Mouse (Mus musculus): Measurements from ENCODE around the gene Nell1. TPM values are rescaled to one million over a fixed set of nuclear protein-coding genes. Genes with fewer than 3 reads are reported as not detected.

Gene Nell1
- total RNA-seq, 2 experiments from 2014 or later, result 50.5 to 50.6 TPM

- DNase-seq (ENCODE audit: extremely low spot score in 1 of 2, low spot score in 1 of 2), result peak; percentile 60 to 66
These were observed 267.1 kb downstream of the Nell1 start for GRCm38 (mm10) chr7:50241634-50242273.

DNA sequence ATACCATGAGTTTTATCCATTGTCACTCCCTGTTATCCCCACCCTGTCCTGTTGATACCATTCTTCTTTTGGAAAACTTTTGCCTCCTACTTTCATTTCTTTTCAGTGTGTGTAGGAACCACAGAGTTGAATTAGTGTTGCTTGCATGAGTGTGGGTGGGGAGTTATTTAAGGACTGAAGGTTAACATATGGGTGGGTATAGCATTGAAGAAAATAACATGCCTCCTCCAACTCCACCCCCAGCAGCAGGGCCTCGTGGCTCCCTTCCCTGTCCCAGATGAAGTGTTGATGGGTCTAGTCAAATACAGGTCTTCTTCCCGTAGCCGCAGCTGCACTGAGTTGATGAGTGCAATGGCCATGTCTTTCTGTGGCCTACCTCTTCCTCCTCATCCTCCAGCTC lies 278.5 kb downstream of the Nell1 start:
- DNase-seq (ENCODE audit: extremely low spot score in 1 of 2, low spot score in 1 of 2), result no peak

- no peak for DNase-seq (ENCODE audit: extremely low spot score in 1 of 2, low spot score in 1 of 2)
These were observed 285.4 kb downstream of the Nell1 start for GRCm38 (mm10) chr7:50260016-50260415.

GRCm38 (mm10) chr7:50295508-50295907 lies 320.8 kb downstream of the Nell1 start:
- DNase-seq (ENCODE audit: extremely low spot score in 1 of 2, low spot score in 1 of 2), result no peak

DNA sequence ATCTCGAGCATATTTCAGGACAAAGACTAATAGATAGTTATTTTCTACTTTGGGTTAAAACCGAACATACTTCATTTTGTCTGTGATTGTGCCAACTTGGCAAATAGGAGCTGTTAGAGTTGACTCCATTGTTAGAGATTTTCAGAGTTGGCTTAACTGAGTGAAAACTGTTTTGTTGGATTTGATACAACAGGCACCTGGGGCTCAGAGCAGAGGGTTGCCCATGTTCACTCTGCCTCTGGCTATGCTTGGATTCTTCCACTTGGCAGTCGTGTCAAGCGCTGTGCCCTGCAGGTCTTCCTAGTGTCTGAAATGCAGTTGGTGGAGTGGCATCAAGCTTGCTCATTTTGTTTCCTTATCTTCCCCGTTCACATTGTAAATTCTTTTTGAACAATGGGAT lies 363.6 kb downstream of the Nell1 start:
- DNase-seq (ENCODE audit: extremely low spot score in 1 of 2, low spot score in 1 of 2), result no peak

DNA sequence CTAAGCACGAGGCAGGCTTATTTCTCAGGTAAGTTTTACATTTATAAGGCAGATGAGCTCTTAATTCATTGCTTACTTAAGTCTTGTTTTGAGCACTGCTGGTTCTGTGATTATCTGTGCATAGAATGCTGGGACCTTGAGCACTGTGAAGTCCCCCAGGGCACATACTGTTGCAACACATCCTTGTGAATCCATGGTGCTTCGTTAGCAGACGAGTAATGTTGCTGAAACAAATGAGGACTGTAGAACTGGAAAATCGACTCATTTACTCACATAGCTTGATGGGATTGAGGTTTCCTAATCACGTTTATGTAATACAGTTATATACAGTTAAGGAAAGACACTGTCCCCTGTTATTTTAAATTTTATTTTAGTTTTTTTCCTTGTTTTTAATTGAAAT lies 364.1 kb downstream of the Nell1 start:
- no peak for DNase-seq (ENCODE audit: extremely low spot score in 1 of 2, low spot score in 1 of 2)

- DNase-seq (ENCODE audit: extremely low spot score in 1 of 2, low spot score in 1 of 2), result no peak
These were observed 376.9 kb downstream of the Nell1 start for GRCm38 (mm10) chr7:50351564-50351963.

- no peak for DNase-seq (ENCODE audit: extremely low spot score in 1 of 2, low spot score in 1 of 2)
These were observed 382.5 kb downstream of the Nell1 start for GRCm38 (mm10) chr7:50357213-50357612.

GRCm38 (mm10) chr7:50362039-50362438 lies 387.4 kb downstream of the Nell1 start:
- DNase-seq (ENCODE audit: extremely low spot score in 1 of 2, low spot score in 1 of 2), result no peak

DNA sequence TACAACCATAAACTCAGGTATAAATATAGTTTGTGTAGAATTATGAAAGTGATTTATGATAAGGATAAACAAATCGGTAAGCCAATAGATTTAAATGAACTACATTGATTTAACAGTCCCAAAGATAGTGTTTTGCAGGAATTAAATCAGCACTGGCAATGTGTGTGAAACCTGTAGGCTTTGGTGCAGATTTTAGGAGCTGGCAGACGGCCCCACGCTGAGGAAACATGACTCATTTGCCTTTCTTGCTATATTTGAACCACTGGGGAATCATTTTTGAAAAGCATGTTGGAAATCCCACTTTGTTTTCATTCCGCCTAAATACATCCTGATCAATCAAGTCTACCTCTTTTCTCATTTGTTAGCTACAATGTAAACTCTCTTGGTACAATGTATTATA lies 400.2 kb downstream of the Nell1 start:
- peak; percentile 21 to 60 for DNase-seq (ENCODE audit: extremely low spot score in 1 of 2, low spot score in 1 of 2)

- DNase-seq (ENCODE audit: extremely low spot score in 1 of 2, low spot score in 1 of 2), result no peak
These were observed 435.8 kb downstream of the Nell1 start for GRCm38 (mm10) chr7:50410421-50410820.

DNA sequence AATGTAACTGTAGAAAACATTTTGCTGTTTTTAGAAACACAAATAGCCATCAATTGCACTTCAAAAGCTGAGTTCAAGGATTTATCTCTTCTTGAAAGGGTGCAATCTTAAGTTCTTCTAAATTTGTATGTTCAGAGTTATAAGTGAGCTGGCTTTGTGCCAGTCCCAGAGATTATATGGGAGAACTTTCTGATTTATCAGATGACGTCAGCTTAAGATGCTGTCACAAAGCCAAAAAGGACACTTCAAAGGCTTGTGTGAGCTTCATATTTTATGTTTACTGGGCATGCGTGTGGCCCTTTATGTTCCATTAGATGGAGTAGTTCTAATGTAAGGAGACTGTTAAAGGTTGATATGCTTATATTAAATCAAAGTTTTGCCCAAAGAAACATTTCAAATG lies 445.3 kb downstream of the Nell1 start:
- no peak for DNase-seq (ENCODE audit: extremely low spot score in 1 of 2, low spot score in 1 of 2)

DNA sequence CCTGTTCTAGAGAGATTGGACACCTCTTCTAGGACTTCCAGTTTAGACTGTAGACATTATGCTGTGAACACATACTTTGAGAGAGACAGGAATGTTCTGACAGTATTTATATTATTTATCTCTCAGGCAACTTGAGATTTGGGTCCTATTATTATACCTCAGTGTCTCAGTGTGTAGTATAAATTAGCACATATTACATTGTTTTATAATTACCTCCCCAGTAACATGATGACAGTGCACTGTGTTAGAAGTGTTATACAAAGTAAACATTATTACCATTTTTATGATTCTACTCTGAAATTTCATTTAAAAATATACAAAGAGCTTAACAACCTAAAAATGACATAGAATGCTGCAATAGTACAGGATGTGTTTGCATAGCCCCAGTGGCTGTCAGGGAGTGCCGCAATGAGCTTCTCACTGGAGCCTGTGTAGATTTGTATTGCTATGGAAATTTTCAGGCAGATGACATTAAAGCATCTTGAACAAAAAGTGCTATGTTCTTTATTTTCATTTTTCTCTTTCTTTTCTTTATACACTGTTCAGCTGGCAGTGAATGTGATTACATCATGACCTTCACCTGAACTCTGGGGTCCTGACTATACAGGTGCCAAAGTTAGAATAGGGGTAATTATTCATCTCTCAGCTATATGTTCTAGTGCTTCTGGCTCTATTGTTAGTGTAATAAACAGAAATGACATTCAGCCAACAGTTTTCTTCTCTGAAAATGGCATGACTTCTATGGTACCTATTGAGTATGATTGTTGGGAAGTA lies 447.9 kb downstream of the Nell1 start:
- DNase-seq (ENCODE audit: extremely low spot score in 1 of 2, low spot score in 1 of 2), result no peak

DNA sequence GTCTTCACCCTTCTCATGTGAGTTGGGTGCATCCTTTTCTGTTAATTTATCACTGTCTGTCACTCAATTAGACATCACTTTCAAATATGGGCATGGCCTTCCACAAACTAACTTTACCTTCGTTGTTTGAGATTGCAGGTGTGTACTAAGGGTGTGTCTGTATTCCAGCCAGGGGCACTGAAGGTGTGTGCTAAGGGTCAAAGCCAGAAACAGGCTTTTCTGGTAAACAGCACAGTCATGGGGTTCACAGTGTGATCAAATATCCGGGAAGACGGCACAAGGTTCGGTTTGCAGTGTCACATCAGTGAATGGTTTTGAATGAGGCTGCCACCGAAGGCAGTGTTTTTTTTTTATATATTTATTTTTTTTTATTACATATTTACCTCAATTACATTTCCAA lies 455.1 kb downstream of the Nell1 start:
- no peak for DNase-seq (ENCODE audit: extremely low spot score in 1 of 2, low spot score in 1 of 2)

DNA sequence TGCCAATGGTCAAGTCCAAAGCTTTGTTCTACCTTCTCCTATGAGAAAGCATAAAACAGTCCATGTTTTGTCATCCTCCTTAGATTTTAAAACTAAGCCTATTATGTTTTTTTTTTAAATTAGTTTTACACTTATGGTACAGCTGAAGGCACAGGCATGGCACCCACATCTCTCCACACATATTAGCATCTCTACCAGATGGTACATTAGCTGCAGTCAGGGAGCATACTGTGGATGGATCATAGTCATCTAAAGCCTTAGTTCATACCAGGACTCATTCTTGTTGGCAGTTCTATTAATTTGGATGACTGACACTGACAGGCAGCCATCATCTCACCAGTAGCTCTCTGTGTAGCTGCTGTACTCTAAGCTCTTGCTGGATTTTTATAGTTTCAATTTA lies 466.6 kb downstream of the Nell1 start:
- no peak for DNase-seq (ENCODE audit: extremely low spot score in 1 of 2, low spot score in 1 of 2)

GRCm38 (mm10) chr7:50447316-50447715 lies 472.7 kb downstream of the Nell1 start:
- DNase-seq (ENCODE audit: extremely low spot score in 1 of 2, low spot score in 1 of 2), result no peak

DNA sequence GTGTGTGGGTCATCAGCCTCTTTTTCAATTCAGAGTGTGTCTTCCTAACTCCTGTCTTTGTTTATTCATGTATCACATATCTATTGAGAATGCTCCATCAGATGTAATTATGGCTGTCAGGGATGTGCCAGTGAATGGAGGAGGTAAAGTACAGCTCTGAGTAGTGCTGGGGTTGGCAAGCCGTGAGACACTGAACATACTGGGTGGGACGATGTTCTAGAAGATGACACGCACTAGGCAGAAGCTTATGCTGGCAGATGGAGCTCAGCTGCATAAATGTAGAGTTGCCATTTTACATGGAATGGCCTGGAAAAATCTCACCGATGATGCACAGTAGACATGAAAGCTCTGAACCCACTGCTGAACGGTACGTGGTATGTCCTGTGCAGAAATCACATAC lies 493.1 kb downstream of the Nell1 start:
- DNase-seq (ENCODE audit: extremely low spot score in 1 of 2, low spot score in 1 of 2), result no peak

DNA sequence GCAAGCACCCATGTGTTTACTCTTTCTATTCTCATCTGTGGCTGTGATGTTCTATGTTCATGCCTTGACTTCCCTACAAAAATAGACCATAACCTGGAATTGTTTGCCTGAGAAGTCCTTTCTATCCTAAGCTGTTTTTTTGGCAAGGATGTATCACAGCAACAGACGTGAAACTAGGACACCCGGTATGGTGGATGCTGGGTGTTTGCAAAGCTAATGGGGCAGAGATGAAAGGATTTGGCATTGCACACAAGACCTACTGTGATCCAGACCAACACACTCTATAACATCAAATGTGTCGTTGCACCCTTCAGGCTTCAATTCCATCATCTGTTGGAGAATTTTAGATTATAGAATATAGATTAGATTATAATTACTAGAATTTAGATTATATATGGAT lies 495.9 kb downstream of the Nell1 start:
- DNase-seq (ENCODE audit: extremely low spot score in 1 of 2, low spot score in 1 of 2), result no peak

- DNase-seq (ENCODE audit: extremely low spot score in 1 of 2, low spot score in 1 of 2), result no peak
These were observed 507.3 kb downstream of the Nell1 start for GRCm38 (mm10) chr7:50482011-50482410.

DNA sequence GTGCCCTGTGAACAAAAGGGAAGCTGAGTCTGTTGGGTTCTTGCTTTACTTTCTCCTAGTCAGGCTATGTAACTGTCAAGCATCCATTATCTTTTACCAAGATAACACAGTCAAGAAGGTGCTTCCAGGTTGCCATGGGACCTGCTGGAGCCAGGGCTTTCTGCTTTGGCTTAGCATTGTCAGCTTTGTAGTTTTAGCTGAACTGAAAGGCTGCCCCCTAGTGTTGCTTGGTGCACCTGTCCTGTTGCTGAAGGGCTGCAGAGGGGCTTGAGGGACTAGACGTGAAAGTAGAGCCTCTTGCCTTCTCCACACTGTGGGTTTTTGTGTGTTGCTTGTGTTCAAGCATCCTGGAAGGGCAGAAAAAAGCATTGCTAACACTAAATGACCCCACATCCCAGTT lies 510.6 kb downstream of the Nell1 start:
- peak; percentile 28 to 65 for DNase-seq (ENCODE audit: extremely low spot score in 1 of 2, low spot score in 1 of 2)

DNA sequence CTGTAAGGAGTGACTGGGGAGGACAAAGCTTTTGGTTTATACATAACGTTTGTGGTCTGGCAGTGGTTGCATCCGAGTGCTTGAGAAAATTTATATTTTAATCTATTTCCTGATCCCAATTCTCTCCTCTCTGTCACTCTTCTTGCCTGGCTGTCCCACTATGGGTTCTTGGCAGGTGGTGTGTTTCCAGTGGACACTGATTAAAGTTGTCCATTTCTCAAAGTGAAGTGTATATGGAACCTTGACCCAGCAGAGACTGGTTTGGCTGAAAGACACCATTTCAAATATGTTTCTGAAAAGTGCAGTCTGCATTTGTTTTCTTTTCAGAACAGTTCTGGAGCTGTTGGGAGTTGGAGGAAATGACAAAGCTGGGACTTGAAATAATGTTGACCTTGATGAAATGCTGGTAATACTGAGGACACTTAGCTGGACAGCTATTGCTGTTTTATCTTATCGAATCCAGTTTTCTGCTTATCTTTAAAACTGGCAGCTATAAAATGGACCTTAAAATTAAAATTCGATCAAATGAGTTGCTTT lies 512.3 kb downstream of the Nell1 start:
- no peak for DNase-seq (ENCODE audit: extremely low spot score in 1 of 2, low spot score in 1 of 2)

GRCm38 (mm10) chr7:50501562-50501961 lies 526.9 kb downstream of the Nell1 start:
- no peak for DNase-seq (ENCODE audit: extremely low spot score in 1 of 2, low spot score in 1 of 2)

Data from layer of hippocampus, postnatal 25 days (tissue).